Mouse (Mus musculus) ES-E14 (cell line): ENCODE measurements around the gene Minpp1.

Source experiments
- HCFC1 ChIP-seq: IDR thresholded peaks from 2 replicates; pipeline ENCODE4 v1.6.1; 2012; ENCODE audit warnings: low read length, inconsistent platforms, borderline replicate concordance; ENCODE audit not compliant: insufficient read depth
- ZC3H11A ChIP-seq: IDR thresholded peaks from 2 replicates; pipeline ENCODE4 v1.6.1; 2012; ENCODE audit warnings: low read depth, mild to moderate bottlenecking, inconsistent platforms, low read length, borderline replicate concordance
- ZNF384 ChIP-seq: IDR thresholded peaks from 2 replicates; pipeline ENCODE4 v1.6.1; 2012; ENCODE audit warnings: low read depth, low read length, inconsistent platforms

GRCm38 (mm10) chr19:32492981-32493380 lies 7.4 kb downstream of the Minpp1 start:
- TF ChIP-seq ZC3H11A (no peak), ZNF384 (no peak), HCFC1 (no peak)
